Mouse (Mus musculus): Measurements from ENCODE around the gene B3galt1.
A peak's percentile ranks its signal among the peaks of the same experiment; 100 is the strongest.

B3galt1 gene

GRCm38 (mm10) chr2:67956182-67956581 lies 390.5 kb downstream of the B3galt1 start:
- no peak for DNase-seq

GRCm38 (mm10) chr2:67957561-67957960 lies 391.9 kb downstream of the B3galt1 start:
- no peak for DNase-seq

GRCm38 (mm10) chr2:67960711-67961110 lies 395.0 kb downstream of the B3galt1 start:
- no peak for DNase-seq

GRCm38 (mm10) chr2:67968812-67969211 lies 403.1 kb downstream of the B3galt1 start:
- no peak for DNase-seq

- no peak for DNase-seq
These were observed 405.4 kb downstream of the B3galt1 start for GRCm38 (mm10) chr2:67971091-67971490.

- DNase-seq: peak; percentile 80
These were observed 405.9 kb downstream of the B3galt1 start for GRCm38 (mm10) chr2:67971576-67971975.

- no peak for DNase-seq
These were observed 410.1 kb downstream of the B3galt1 start for GRCm38 (mm10) chr2:67975764-67976163.

- peak; percentile 48 for DNase-seq
These were observed 410.8 kb downstream of the B3galt1 start for GRCm38 (mm10) chr2:67976488-67976887.

GRCm38 (mm10) chr2:67977620-67978262 lies 412.1 kb downstream of the B3galt1 start:
- DNase-seq: no peak

GRCm38 (mm10) chr2:67983563-67983962 lies 417.9 kb downstream of the B3galt1 start:
- no peak for DNase-seq

GRCm38 (mm10) chr2:67985133-67985532 lies 419.5 kb downstream of the B3galt1 start:
- no peak for DNase-seq

- DNase-seq: no peak
These were observed 427.8 kb downstream of the B3galt1 start for GRCm38 (mm10) chr2:67993421-67993820.

GRCm38 (mm10) chr2:68003091-68003490 lies 437.4 kb downstream of the B3galt1 start:
- no peak for DNase-seq

- DNase-seq: no peak
These were observed 439.5 kb downstream of the B3galt1 start for GRCm38 (mm10) chr2:68005210-68005609.

GRCm38 (mm10) chr2:68005711-68006110 lies 440.0 kb downstream of the B3galt1 start:
- DNase-seq: peak; percentile 52

- no peak for DNase-seq
These were observed 445.7 kb downstream of the B3galt1 start for GRCm38 (mm10) chr2:68011336-68011735.

- peak; percentile 46 for DNase-seq
These were observed 454.6 kb downstream of the B3galt1 start for GRCm38 (mm10) chr2:68020251-68020680.

GRCm38 (mm10) chr2:68021541-68022152 lies 456.0 kb downstream of the B3galt1 start:
- DNase-seq: no peak

- no peak for DNase-seq
These were observed 463.1 kb downstream of the B3galt1 start for GRCm38 (mm10) chr2:68028811-68029210.

- DNase-seq: peak; percentile 66
These were observed 469.0 kb downstream of the B3galt1 start for GRCm38 (mm10) chr2:68034711-68035110.

GRCm38 (mm10) chr2:68040752-68041151 lies 475.1 kb downstream of the B3galt1 start:
- DNase-seq: peak; percentile 61

GRCm38 (mm10) chr2:68052481-68052880 lies 486.8 kb downstream of the B3galt1 start:
- no peak for DNase-seq

GRCm38 (mm10) chr2:68053243-68053642 lies 487.6 kb downstream of the B3galt1 start:
- DNase-seq: no peak

GRCm38 (mm10) chr2:68061341-68061740 lies 495.7 kb downstream of the B3galt1 start:
- DNase-seq: no peak

All from right cerebral cortex, adult 18-20 months (tissue).